Mouse (Mus musculus) C2C12 (cell line): ENCODE measurements around the gene Gm28043.

Experiments used
- CTCF ChIP-seq: IDR thresholded peaks from one replicate; pipeline ENCODE4 v1.5.1; 2011; ENCODE audit not compliant: control insufficient read depth, insufficient read depth, insufficient read length
- MAX ChIP-seq: IDR thresholded peaks from one replicate; pipeline ENCODE4 v1.6.1; 2011; ENCODE audit warnings: mild to moderate bottlenecking, control low read depth
- MYOG ChIP-seq: IDR thresholded peaks from one replicate; pipeline ENCODE4 v1.6.1; 2011; ENCODE audit not compliant: control insufficient read depth, insufficient read length; ENCODE audit errors: extremely low read depth

DNA sequence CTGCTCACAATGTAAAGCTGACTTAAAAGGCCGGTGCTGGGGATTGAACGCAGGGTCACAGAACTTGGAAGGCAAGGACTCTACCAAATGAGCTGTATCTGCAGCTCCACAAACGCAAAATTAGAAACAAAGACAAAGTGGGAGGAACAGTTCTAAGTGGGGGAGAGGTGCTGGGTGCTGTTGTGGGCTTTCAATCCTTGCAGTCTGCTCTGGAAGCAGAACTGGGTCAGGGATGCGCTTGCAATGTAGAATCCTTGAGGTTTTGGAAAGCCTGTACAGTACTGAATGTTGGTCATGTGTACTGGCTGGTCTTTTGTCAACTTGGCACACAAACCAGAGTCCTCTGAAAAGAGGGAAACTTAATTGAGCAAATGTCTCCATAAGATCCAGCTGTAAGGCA is 940 bp downstream of the Gm28043 start:
- TF ChIP-seq CTCF (no peak), MAX (no peak), MYOG (no peak)
